Mouse (Mus musculus) brown adipose tissue, adult 24 weeks (tissue): ENCODE data around the gene Nxph4. TPM values are rescaled to one million over a fixed set of nuclear protein-coding genes. Genes with fewer than 3 reads are reported as not detected.

Source experiments
- H3K27ac ChIP-seq: fragments of 200-500 bp; replicated peaks from 2 replicates; pipeline ENCODE4 v1.5.1; 2012; ENCODE audit warnings: low read depth, mild to moderate bottlenecking, low read length
- H3K4me1 ChIP-seq: fragments of 200-500 bp; 2 replicates; pipeline ENCODE4 v1.6.1; 2012; ENCODE audit warnings: low read length, mixed read lengths; ENCODE audit not compliant: control insufficient read depth, insufficient read depth, insufficient read length
- H3K4me3 ChIP-seq: fragments of 200-500 bp; 2 replicates; pipeline ENCODE4 v1.5.1; 2012; ENCODE audit warnings: low read depth, mild to moderate bottlenecking, low read length, moderate library complexity; ENCODE audit not compliant: insufficient read depth
- polyA plus RNA-seq: library from polyadenylated mRNA; stranded (reverse); fragments of >200 nt; gene quantifications from 2 replicates; pipeline ENCODE4 v1.2.4, GENCODE M21; 2012; ENCODE audit not compliant: missing spikeins, insufficient read depth, insufficient read length

The Nxph4 gene
- polyA plus RNA-seq, 1 experiment, result not detected

GRCm38 (mm10) chr10:127526681-127527080 lies 7.7 kb downstream of the Nxph4 start:
- Histone ChIP-seq H3K4me3 (peak overlapping the region; percentile 35), H3K4me1 (no peaks in the 10 kb centered on the region), H3K27ac (no peak overlapping the region)

- Histone ChIP-seq H3K4me3 (no peak overlapping the region), H3K4me1 (no peaks in the 10 kb centered on the region)
Measured at GRCm38 (mm10) chr10:127526048-127526447, 8.3 kb downstream of the Nxph4 start.

DNA sequence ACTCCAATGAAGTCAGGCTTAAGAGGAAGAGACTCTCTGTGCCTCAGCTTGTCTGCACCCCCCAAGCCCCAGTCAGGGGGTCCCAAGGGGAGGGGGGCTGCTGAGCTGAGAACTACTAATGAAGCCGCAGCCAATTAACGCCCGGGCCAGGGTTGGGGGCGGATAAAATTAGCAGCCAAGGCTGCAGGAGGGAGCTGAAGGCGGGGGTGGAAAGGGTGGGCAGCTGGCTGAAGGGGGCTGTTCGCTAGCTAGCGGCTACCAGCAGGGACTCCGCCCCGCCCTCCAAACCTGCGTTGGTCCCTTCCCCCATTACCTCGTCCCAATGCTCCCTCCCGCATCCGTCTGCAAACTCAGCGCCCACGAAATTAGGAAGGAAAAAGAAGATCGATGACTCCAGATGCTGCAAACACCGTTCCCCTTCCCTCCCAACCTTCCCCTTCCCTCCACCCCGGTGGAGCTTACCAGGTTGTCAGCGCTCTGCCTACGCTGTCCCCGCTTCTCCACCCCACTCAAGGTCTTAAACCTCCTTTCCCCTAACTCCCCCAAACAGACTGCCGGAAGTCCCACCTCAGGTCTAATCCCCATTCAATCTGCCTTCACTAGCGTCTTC lies 9.6 kb downstream of the Nxph4 start:
- Histone ChIP-seq H3K4me1 (no peaks in the 10 kb centered on the region), H3K4me3 (no peak overlapping the region), H3K27ac (no peak overlapping the region)

More at GRCm38 (mm10) chr10:127526048-127526447, 8.3 kb downstream of the Nxph4 start:
- no peak overlapping the region for H3K27ac ChIP-seq

- H3K27ac ChIP-seq, result no peak within 1 kb of the TSS
- H3K4me1 ChIP-seq, result no peaks in the 10 kb centered on the region
- peak within 1 kb of the TSS; percentile 63 for H3K4me3 ChIP-seq
Measured at GRCm38 (mm10) chr10:127522088-127522581, 12.2 kb downstream of the Nxph4 start, which contains the start of gene Shmt2. Gene Shmt2 (minus strand): TSS chr10:127522444.

DNA sequence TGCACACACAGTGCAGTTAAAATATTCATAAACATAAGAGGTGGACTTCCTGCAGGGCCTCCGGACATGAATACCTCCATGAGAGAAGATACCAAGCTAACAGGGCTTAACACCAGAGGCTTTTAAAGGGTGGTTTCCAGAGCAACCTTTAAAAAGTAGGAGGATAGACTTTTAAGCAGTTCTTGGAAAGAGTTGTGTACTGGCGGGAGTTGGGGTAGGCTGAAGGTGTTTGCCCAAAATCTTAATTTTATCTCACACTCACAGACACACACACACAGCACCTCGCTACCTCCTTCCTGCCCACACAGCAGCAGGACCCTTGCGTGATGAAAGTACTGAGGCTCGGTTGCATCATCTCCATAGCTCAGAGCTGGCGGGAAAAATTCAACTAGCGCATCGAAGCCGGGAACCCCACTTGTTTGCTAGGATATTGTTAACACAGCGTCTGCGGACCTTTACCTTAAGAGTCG lies 12.7 kb downstream of the Nxph4 start:
- H3K4me3 ChIP-seq, result peak overlapping the region; percentile 63
- no peaks in the 10 kb centered on the region for H3K4me1 ChIP-seq
- no peak overlapping the region for H3K27ac ChIP-seq

DNA sequence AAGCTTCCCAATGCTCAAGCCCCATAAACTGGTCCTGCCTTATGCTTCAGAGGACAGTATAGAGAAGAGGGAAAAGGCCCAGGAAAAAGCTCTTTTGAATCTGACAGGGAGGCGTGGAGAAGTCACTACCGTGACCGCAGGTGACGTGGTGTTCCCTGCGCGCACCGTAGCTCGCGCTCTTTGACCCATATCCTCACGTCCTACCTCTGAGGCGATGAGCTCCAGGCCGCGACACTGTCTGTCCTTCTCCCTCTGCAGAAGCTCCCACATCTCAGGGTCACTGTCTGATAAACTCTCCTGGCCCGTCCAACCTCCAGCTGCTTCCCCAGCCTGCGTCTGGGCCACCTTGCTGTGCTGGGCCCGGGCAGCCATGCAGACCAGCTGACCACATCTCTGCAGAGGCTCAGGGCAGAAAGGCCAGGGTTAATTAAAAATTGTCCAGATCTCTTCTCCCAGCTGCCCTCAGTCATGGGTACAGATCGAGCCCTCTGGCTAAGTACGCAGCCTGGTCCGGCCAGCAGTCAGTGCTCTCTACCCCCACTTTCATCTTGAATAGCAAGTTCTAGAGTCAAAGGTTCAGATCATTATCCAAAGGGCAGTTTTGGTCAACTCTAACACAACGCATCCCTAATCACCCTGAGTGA lies 13.5 kb downstream of the Nxph4 start:
- no peaks in the 10 kb centered on the region for H3K4me1 ChIP-seq
- H3K4me3 ChIP-seq, result peak overlapping the region; percentile 63; the same call in 1 of the 2 replicates
- H3K27ac ChIP-seq, result no peak overlapping the region

GRCm38 (mm10) chr10:127519903-127520713 lies 14.3 kb downstream of the Nxph4 start:
- Histone ChIP-seq H3K4me3 (no peak overlapping the region), H3K27ac (no peak overlapping the region), H3K4me1 (no peaks in the 10 kb centered on the region)

DNA sequence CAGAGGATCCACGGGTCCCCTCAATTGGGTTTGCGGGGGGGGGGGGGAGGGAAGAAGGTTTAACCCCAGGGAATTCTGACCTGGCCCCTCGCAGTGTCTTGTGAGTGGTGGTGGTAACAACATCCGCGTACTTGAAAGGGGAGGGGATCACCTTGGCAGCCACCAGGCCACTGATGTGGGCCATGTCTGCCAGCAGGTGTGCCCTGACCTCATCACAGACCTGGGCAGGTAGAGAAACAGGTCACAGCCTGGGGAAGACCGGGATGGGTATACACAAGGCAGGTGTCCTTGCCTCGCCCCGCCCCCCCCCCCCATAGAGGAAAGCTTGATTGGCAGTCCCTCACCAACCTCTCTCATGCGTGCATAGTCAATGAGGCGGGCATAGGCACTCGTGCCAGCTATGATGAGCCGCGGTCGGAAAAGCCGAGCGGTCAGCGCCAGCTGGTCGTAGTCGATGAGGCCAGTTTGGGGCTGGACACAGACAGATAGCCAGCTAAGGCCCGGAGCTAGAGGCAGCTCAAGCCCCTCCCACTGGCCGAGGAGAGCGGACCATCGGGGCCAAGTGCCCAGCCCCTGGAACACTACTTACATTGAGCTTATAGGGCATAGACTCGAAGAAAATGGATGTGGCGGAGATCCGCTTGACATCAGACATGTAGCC lies 15.2 kb downstream of the Nxph4 start:
- no peak overlapping the region for H3K4me3 ChIP-seq
- H3K4me1 ChIP-seq, result no peaks in the 10 kb centered on the region
- no peak overlapping the region for H3K27ac ChIP-seq

DNA sequence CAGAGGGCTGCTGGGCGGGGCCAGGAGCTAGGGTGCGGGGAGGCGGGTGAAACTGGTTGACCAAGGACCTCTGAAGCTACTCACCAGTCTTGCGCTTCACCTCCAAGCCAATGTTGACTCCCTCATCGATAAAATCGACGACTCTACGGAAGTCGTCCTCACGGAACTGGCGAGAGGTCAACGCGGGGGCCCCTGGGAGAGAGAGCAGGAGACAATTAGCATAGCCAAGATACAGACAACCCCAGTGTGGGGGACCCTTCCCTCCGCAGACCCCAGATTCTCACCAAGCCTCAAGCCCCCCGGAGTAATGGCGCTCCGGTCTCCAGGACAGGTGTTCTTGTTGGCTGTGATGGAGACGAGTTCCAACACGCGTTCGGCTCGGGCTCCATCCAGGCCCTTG lies 16.4 kb downstream of the Nxph4 start:
- Histone ChIP-seq H3K4me3 (no peak overlapping the region), H3K4me1 (no peaks in the 10 kb centered on the region)

DNA sequence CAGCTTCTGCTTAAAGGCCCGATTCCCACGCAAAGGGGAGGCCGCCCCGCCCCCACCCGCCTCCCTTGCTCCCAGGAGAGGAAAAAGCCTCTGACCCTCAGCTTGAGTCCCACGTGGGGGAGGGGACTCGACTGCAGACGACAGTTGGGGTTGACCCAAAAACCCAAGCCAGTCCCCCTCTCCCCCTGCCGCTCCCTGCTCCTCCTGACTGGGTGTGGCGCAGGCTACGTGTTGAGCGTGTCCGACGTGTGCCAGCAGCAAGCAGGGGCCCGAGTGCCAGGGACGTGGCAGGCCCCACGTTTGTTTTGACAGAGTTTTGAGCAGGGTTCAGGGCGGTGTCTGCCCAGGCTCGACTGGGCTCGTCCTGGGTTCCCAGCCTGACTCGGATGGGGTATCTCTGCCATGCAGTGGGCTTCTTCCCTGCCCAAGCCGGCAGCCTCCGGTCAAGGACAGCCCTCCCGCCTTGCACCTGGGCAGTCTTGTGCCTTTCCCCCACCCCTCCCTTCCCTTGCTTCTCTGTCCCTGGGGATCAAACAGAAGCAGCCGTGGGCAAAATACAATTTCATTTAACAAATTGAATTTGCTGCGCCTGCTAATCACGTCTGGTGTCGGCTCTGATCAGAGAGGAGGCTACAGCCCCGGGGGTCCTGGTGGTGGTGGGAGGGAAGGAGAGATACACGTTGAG lies 17.6 kb downstream of the Nxph4 start:
- Histone ChIP-seq H3K27ac (no peak overlapping the region; the same call in 1 of the 2 replicates), H3K4me3 (peak overlapping the region; percentile 52; the same call in 1 of the 2 replicates), H3K4me1 (no peaks in the 10 kb centered on the region)

More for the DNA sequence above, 16.4 kb downstream of the Nxph4 start:
- H3K27ac ChIP-seq, result no peak overlapping the region

DNA sequence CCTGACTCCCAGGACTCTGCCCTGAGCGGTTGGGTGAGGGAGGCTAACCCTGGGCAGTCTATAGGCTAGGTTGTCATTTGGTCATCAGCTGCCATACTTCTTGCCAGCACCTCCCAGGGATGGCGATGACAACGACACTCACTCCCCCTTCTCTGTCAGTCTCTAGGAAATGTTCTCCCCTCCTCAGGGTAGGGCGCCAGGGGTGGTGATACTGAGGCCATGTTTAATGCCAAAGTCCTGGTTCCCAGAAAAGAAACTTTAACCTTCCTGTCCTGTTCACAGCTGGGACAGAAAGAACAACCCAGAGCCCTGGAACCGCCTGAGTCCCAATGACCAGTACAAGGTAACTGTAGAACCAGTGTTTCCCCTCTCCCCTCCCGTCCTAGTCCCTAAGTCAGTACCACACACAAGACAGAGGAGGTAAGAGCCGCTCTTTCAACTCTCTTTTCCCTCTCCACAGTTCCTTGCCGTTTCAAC lies 18.3 kb downstream of the Nxph4 start:
- peak overlapping the region; percentile 52 for H3K4me3 ChIP-seq
- H3K4me1 ChIP-seq, result no peaks in the 10 kb centered on the region
- H3K27ac ChIP-seq, result peak overlapping the region; percentile 64

DNA sequence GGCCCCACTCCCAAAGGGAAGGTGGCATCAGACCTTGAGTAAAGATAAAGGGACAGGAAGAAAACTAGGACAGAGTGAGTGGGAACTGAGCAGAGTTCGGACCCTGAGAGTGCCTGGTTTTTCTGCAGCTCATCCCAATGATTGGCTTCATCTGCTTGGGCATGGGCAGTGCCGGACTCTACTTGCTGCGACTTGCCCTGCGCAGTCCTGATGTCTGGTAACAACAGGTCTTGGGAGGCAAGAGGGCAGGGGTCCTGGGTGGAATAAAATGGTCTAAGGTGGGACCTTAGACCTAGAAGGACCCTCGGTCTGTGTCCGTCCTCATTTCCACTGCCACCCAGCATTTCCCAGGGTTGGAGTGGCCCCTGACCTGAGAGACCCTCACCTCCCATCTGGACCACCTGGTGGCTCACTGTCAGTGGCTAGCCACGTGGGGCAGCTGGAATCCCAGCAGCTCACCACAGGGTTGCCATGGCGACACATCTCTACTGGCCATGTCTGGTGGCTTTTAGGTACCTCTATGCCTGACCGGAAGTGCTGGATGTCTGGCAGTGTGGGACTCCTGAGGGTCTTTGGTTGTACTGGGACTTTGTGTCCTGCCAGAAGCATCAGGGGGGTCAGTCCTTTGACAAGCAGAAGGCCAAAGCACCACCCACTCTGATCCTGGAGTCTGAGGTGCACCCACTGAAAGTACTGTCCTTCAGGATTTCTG lies 18.9 kb downstream of the Nxph4 start:
- Histone ChIP-seq H3K4me1 (no peaks in the 10 kb centered on the region), H3K27ac (peak overlapping the region; percentile 64), H3K4me3 (peak overlapping the region; percentile 52)

DNA sequence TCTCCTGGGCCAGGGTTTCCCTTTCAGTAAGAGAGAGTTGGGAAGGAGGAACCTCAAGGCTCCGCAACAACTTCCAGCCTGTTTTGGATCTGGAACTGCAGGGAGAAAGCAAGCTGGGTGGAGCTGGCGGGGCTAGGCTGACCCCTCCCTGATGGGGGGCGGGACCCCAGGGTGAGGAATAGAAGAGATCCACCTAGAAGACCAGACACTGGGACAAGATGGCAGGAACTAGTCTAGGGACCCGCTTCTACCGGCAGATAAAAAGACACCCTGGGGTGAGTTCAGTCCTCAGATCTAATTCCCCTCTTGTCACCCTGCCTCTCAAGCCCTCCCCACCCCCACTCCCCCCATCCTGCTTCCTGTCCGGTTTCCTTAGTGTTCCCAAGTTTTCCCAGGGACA lies 19.6 kb downstream of the Nxph4 start, which contains the start of gene Ndufa4l2:
Gene Ndufa4l2, plus strand, starts transcription at position 204 of the 400 bp plus-strand sequence.
- Histone ChIP-seq H3K4me3 (peak within 1 kb of the TSS; percentile 52), H3K27ac (peak within 1 kb of the TSS; percentile 64)

More for the DNA sequence above, 19.6 kb downstream of the Nxph4 start, which contains the start of gene Ndufa4l2:
- H3K4me1 ChIP-seq, result no peaks in the 10 kb centered on the region
